Mouse (Mus musculus): ENCODE results near the gene Neurod4.

- TF ChIP-seq CTCF (conservative IDR thresholded peaks at IDR 0.05; ENCODE audit: low read length) (no peak), NANOG (IDR thresholded peaks at IDR 0.05; ENCODE audit: borderline replicate concordance, low read length) (no peak), POU5F1 (IDR thresholded peaks at IDR 0.05; ENCODE audit: borderline replicate concordance, low read length) (0 out of 2 replicates have a peak, but pooled peaks have one; percentile 11)
Observed at GRCm38 (mm10) chr10:130293741-130294408, 13.8 kb upstream of the Neurod4 start.

Measured in E14TG2a.4 (cell line).